In genomic region chr1:194879324-194880233, GRCm38 (mm10) we compare ENCODE assay signal across 8 mouse cellular contexts. TPM values are rescaled to one million over a fixed set of nuclear protein-coding genes. Genes with fewer than 3 reads are reported as not detected.
A peak's percentile ranks its signal among the peaks of the same experiment; 100 is the strongest.
DNase-seq lines count a peak whose midpoint lies in the region; ATAC-seq lines count a peak whose summit lies in the region.

No protein-coding gene starts in this region.

- H3K36me3 ChIP-seq in hindbrain, embryonic 13.5 days = no peaks in the 10 kb centered on the region

- H3K27me3 ChIP-seq in hindbrain, embryonic 13.5 days = no peaks in the 10 kb centered on the region

- ATAC-seq in hindbrain, embryonic 13.5 days (ENCODE audit: low FRiP score) = peak; percentile 87

- H3K4me2 ChIP-seq in hindbrain, embryonic 13.5 days = peak overlapping the region; percentile 30; the same call in 1 of the 2 replicates

- 23% methylated on average over 22 of the region's 22 CpGs for WGBS in hindbrain, embryonic 13.5 days

- H3K4me3 ChIP-seq in hindbrain, embryonic 13.5 days = no peak overlapping the region

- peaks cover 7% of the 10 kb centered on the region for H3K4me1 ChIP-seq in hindbrain, embryonic 13.5 days (replicated peaks)

- H3K9ac ChIP-seq in hindbrain, embryonic 13.5 days = no peak overlapping the region

- peak; percentile 85 for DNase-seq in Muller cell, postnatal 12 days (ENCODE audit: inconsistent ontology term)
- DNase-seq in cerebellum, adult 9-11 months = peak; percentile 91
- peak; percentile 78 to 90 for DNase-seq in frontal cortex, postnatal 10 days (ENCODE audit: low spot score in 2 of 2)
- peak; percentile 97 to 99 for DNase-seq in layer of hippocampus, postnatal 25 days (ENCODE audit: extremely low spot score in 1 of 2, low spot score in 1 of 2)
- peak; percentile 95 for DNase-seq in lung, postnatal 25 days (ENCODE audit: low spot score)
- peak; percentile 95 for DNase-seq in retina, embryonic 14.5 days (ENCODE audit: low spot score)
- DNase-seq in thymus, postnatal 4 days = peak; percentile 95

- no peak overlapping the region for H3K27ac ChIP-seq in hindbrain, embryonic 13.5 days

- no peaks in the 10 kb centered on the region for H3K9me3 ChIP-seq in hindbrain, embryonic 13.5 days

RNA-seq across cellular contexts. Expression of gene Cd34, which starts 59.0 kb away (rescaled TPM):
- 37.6 and 39.2 TPM in 2 replicates for polyA plus RNA-seq in hindbrain, embryonic 13.5 days (2015; fragmentation: Nextera tagmentation; extraction: Ambion mirVana)
- 10 to 100 TPM; 29.8 to 35.4 TPM for total RNA-seq in layer of hippocampus, postnatal 25 days (2021)
